Mouse (Mus musculus): ENCODE results near the gene Hbb-bt.

GRCm38 (mm10) chr7:103792669-103793388 lies 21.0 kb downstream of the Hbb-bt start:
- TF ChIP-seq POLR2A (IDR thresholded peaks at IDR 0.05; ENCODE audit: low read depth, low read length) (no peak), CTCF (IDR thresholded peaks at IDR 0.05; ENCODE audit: extremely low read depth, insufficient read depth, insufficient read length, insufficient replicate concordance) (no peak)
